Mouse (Mus musculus) mouse trophoblast stem cell (cell line): ENCODE results near the gene Elavl2.

Experiments used
- in situ Hi-C, 2 experiments: fragments of 300-500 bp; cut with MseI, MboI; formaldehyde crosslinking; loops; 2 replicates in 1 of 2; 3 replicates in 1 of 2; pipeline ENCODE4 v1.15.1; 2025

The Elavl2 gene

GRCm38 (mm10) chr4:91208415-91209292 lies 191.9 kb downstream of the Elavl2 start:
- in situ Hi-C loops: no loop called here
